Mouse (Mus musculus) G1E (cell line): ENCODE data around the gene Rftn2.

Source experiments
- CTCF ChIP-seq: IDR thresholded peaks from 2 replicates; pipeline ENCODE4 v1.5.1; 2012; ENCODE audit warnings: low read depth, low read length, inconsistent platforms, mixed read lengths
- POLR2AphosphoS5 ChIP-seq: IDR thresholded peaks from 2 replicates; pipeline ENCODE4 v1.6.1; 2012; ENCODE audit warnings: low read depth, low read length, inconsistent platforms; ENCODE audit not compliant: insufficient replicate concordance
- TAL1 ChIP-seq: conservative IDR thresholded peaks from 2 replicates; pipeline ENCODE4 v1.6.1; 2012; ENCODE audit warnings: low read depth, low read length, inconsistent platforms, mixed read lengths

DNA sequence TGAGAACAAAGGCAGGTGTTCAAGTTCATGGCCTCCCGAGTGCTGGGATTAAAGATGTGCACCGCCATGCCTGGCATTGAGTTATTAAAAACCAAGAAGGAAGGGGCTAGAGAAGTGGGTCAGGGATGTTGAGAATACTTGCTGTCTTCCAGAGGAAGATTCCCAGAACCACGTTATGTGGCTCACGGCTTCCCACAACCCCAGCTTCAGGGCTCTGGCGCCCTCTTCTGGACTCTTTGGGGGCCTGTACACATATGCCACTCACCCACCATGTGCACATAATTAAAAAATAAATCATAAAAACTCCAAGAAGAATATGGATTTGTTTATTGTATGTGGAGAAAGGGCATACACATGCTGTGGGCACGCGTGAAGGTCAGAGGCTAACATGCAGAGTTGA is 64.7 kb downstream of the Rftn2 start:
- TF ChIP-seq CTCF (peak; percentile 52; the same call in 1 of the 2 replicates), POLR2AphosphoS5 (no peak), TAL1 (no peak)
